Mouse (Mus musculus): ENCODE data around the gene Tbx4.

Gene Tbx4

DNA sequence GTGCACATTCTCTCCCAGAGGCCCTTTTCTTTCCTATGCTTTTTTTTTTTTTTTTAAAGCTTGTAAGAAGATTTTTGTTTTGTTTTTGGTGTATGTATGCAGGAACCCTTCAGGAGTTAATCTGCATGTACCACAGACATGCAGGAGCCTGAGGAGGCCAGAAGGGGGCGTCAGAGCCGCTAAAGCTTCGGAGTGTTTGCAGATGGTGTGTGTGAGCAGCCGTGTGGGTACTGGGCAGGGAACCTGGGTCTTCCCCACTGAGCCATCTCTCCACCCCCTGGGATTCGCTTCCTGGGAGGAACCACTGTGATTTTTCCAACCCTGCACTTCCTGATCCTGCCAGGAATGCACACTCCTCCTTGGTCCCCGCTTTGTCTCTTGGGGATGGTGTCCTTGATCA is 35.5 kb upstream of the Tbx4 start:
- DNase-seq (ENCODE audit: low read depth, low spot score) = peak; percentile 32

DNA sequence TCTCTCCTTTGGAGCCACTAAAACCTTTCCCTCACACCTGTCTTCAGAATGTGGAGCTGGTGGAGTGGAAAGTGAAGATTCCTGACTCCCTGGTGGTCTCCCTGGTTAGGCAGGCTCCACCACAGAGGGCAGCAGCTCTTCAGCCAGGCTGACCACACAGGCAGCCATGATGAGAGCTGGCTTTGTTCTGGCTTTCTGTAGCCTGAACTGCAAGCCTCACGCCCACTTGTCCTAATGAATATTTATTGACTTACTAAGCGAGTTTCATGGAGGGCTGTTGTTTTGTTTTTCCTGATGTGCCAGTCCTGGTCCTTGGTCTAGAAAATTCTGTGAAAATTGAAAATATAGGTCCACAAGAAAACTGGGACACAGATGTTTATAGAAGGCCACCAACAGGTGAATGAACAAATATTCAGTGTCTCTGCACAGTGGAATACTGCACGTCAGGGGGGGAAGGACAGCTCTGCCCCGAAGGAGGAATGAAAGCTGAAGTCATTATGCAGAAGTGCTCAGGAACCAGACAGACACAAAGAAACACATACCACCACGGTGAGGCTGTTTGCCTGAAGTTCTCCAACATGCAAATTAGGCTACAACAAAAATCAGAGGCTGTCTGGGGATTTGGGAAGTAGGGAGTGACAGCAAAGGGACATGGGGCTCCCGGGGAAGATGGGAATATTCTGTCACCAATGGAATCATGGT is 28.1 kb upstream of the Tbx4 start:
- peak; percentile 65 for DNase-seq (ENCODE audit: low read depth, low spot score)

DNA sequence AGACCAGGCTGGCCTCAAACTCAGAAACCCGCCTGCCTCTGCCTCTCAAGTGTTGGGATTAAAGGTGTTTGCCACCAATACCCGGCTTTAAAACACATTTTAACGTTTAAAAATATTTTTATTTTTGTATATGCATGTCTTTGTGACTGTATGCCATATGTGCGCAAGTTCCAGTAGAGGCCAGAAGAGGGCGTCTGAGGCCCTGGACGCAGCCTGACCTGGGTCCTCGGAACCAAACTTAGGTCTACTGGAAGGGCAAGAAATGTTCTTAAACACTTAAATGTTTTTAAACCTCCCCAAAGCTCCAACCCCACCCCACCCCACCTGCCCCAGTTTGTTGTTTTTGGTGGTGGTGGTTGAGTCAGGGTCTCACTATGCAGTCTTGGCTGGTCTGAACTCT is 21.9 kb upstream of the Tbx4 start:
- no peak for DNase-seq (ENCODE audit: low read depth, low spot score)

DNA sequence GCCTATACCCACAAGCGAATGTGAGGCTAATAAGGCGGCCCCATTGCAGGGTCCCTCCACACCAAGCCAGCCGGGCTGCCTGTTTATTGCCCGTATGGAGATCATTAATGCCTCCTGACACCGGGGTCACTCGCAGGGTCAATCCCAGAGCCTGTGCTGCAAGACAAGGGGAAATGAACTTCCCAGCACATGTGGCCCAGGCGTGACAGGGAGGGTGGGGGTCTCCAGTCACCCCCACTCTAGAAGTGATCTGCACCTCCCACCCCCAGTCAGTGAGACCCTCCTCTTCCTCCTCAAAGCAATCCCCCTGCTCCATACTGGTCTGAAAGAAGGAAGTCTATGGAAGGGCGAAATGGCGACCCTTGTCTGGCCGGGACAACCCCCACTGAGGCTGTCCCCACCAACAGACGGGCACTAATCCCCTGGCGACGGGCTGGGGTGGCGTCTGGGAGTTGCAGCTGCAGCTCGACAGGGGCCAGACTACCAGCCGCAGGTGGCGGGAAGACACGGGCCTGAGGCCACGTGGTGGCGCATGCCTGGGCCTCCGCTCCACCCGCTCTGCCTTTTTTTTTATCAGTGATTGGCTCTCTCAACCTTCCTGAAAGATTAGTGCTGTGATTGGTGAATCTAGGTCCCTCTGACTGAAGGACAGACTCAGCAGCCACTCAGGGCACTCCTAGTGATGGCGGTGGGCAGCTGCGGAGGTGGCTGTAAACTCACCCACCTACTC is 10.0 kb upstream of the Tbx4 start:
- peak; percentile 45 for DNase-seq (ENCODE audit: low read depth, low spot score)

DNA sequence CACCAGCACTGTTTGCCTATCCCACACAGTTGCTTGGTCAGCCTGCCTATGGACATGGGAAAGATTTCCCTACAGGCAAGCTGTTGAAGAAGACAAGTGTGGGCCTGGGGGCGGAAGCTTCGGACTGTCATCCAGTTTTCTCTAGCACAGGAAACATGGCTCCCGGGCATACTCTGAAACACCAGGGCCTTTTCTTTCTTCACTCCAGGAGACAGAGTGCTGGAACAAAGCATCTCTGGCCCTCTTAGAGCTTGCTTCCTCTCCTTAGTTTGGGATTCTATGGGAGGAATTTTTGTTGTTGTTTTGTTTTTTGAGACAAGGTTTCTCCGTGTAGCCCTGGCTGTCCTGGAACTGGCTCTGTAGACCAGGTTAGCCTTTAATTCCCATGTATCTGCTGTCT is 1.7 kb upstream of the Tbx4 start:
- DNase-seq (ENCODE audit: low read depth, low spot score) = no peak

DNA sequence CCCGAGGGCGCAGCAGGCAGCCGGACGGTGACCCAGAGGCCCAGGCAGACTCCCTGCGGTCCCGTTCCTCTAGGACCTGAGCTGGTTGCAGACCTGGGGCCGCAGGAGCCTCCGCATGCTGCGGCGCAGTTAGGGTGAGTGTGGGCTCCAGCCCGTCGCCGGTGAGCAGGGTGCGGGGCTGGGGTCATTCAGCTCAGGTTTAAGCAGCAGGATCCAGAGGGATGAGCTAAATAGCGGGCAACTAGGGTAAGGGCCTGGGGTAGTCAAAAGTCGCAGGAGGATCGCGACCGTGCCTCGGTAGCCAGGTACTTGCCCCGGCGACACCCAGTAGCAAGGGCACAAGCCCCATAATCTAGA is 185 bp downstream of the Tbx4 start:
- peak; percentile 25 for DNase-seq (ENCODE audit: low read depth, low spot score)

DNA sequence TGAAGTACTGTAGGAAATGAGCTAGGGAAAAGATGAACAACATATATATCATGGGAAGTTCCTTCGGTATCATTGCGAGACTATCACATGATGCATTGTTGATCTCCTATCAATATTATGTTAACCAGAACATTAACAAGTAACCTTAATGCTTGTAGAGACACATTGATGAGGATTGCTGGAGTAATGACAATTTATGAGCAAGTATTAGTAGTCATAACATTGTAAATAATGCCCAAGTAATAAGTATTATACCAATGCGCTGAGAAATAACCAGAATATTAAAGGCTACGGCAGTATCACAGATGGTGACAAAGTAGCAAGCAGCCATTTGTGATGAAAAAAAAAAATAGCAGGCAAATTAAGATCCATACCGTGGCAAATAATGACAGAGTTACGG is 1.1 kb downstream of the Tbx4 start:
- DNase-seq (ENCODE audit: low read depth, low spot score) = peak; percentile 4

DNA sequence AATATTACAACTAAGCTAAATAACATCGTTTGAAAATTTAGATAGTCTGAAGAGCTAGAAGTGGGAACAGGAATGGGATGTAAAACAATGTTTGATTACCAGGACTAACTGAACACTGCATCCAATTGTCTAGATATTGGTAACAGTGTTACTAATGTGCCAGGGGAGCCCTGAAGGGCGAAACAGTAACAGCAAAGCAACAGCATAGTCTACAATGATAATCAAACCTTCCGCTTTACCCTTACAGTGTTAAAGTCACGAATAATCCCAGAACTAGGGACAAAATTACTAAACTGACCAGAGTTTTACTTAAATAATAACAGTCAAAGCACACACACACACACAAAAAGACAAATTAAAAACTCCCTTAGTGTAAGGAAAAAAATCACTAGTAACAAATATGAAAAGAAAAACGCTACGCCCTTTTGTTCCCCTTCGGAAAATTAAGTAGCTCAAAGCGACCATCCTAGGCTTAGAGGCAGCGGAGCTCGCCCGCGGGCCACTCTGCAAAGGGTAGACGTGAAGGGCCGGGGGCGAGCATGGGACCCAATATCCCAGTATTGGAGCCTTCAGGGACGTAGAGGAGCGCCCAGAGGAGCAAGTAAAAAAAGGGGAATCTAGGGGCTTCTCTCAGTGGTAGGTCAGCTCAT is 1.7 kb downstream of the Tbx4 start:
- no peak for DNase-seq (ENCODE audit: low read depth, low spot score)

DNA sequence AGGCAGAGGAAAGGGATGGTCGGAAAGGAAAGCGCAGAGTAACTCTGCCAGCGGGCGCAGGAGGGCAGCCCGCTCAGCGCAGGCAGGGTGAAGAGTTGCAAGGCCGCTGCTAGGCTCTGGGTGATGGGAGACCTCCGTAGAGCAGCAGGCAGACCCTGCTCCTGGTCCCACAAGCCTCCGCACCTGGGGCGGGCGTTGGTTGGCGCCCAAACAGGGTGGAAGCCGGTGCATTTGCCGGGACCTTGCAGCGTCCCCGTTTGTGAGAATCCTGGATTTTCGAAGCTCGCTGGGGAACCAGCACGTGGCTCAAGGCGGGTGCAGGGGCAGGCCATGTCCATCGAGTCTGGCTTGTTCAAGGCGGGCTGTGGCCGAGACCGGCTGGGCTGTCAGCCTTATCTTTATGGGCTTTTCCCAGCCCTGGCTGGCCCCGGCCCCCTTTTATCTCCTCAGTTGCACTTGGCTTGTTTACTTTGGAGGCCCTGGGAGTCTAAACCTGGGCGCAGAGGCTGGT is 2.3 kb downstream of the Tbx4 start:
- peak; percentile 45 for DNase-seq (ENCODE audit: low read depth, low spot score)

DNA sequence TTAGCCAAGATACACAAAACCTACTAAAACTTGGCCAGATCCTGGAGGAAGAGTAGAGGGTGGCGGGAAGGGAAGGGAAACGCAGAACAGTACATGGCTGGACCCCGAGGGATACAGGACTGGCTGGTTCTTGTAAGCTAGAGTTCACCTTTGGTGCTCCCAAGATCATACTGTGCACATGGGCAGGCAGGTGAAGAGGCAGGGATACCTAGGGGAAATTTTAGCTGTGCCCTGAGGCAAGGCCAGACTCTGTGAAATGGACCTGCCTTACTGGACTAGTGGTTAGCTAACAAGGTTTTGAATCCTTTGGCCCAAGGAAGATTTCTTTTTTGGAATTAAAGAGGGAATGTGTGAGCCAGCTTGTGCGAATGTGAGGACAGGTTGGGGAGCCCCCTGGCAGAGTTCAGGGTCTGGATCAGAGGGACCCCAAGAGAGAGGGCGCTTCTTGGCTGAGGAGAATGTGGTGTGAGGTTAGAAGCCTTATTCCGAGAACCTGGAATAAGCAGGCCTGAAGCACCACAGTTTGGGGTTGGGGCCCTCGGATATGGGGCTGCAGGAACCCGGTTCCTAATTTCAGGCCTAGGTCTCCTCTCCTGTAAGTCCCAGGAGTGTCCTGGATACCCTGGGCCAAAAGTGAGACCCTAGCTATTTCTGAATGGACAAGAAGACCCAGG is 3.0 kb downstream of the Tbx4 start:
- peak; percentile 16 for DNase-seq (ENCODE audit: low read depth, low spot score)

DNA sequence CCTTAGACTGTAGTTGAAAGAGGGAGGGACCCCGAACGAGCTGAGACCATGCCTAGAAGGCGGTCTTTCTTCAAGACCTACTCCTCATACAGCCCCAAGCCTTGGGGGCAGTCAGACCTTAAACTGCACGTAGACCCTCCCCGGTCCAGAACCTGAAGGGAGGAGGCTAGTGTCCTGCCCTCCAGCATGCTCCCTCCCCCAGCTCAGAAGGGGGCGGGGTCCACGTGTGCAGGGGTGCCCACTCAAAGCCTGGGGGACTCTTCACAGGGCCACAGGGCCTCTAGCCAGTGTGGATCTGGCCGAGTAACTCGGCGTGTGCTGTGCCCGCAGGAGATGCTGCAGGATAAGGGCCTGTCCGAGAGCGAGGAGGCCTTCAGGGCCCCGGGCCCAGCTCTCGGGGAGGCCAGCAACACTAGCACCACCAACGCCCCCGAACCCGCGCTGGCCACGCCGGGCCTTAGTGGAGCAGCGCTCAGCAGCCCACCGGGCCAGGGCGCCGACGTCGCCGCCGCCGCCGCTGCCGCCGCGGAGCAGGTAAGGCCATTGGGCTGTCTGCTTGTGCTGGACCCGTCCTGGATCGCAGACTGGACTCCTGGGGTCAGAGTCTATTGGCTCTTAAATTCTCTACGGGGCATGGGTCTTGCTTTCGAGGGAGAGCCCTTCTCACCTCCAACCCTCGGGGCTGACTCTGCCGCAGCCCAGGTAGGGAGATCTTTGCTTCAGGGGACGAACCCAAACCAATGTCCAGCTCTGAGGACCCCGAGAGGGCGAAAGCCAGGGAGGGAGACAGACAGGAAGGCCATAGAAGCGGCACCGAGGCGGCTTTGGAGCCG is 3.7 kb downstream of the Tbx4 start:
- DNase-seq (ENCODE audit: low read depth, low spot score) = peak; percentile 13

DNA sequence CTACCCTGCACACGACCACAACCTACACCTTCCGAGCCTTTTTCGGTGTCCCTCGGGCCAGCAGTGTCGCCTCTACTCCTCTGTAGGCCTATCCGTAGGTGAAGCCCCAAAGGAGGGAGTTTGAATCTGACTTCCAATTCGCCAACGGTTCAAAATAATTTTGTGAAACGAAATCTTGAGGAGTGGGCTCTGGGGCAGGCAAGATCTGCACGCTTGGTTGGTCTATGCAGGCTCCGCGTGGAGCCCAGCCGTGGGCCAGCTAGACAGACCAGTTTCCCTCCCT is 4.3 kb downstream of the Tbx4 start:
- peak; percentile 23 for DNase-seq (ENCODE audit: low read depth, low spot score)

DNA sequence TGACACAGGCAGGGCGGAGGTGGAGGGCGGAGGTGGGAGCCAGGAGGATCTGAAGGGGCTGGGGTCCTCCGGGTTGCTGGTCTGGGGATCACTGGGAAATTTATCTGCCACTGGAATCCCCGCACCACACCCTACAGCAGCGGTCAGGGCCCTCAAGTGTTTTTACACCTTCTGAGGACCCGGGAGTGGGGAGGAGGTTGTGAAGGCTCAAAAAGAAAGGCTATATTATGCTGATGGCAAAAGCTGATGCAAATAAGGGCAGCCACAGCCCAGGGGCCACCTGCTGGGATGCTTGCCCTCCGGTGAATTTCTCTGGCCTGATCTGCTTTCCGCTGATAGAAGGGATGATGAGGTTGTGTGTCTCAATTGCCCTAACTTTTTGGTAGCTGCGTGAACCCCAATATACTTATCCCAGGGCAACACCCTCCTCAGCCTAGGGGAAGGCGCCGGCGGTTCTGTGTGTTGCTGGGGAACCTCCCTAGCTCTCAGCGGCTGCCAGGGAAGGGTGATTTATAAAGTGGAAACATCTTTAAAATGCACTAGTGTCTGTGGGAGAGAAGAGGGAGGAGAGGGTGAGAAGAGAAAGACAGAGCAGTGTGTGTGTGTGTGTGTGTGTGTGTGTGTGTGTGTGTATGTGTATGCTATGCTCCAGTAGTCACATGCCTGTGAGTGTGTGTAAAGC is 4.9 kb downstream of the Tbx4 start:
- peak; percentile 21 for DNase-seq (ENCODE audit: low read depth, low spot score)

DNA sequence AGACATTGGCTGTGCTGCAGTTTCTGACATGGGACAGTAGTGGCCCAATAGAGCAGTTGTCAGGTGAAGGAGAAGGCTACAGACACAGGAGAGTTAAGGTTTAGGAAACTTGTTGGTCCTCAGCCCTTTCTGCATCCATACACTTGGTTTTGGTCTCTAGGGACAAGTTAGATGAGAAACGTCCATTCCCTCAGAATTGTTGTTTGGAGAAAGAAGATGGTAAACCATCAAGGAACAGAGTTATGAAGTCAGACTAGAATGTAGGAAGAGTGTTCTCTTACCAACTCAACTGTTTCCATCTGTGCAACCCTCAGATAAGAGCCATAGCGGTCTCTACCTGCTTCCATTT is 5.4 kb downstream of the Tbx4 start:
- DNase-seq (ENCODE audit: low read depth, low spot score) = peak; percentile 14

DNA sequence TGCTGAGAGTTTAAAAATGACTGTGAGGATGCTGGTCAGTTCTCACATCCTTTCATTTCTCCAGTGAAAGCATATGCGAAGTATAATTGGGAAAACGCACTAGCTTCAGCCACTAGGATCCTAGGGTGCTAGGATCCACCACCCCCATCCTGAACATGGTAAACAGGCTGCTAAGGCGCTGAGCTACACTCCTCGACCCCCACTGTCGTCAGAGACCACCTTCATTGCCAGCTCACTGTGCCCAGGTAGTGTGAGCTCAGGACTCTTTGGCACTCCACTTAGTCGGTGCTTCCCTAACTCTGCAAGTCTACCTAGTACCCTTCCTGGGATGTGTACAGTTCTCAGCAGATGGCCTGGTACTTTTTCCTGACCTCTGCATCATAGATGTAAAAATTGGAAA is 6.5 kb downstream of the Tbx4 start:
- DNase-seq (ENCODE audit: low read depth, low spot score) = peak; percentile 12

DNA sequence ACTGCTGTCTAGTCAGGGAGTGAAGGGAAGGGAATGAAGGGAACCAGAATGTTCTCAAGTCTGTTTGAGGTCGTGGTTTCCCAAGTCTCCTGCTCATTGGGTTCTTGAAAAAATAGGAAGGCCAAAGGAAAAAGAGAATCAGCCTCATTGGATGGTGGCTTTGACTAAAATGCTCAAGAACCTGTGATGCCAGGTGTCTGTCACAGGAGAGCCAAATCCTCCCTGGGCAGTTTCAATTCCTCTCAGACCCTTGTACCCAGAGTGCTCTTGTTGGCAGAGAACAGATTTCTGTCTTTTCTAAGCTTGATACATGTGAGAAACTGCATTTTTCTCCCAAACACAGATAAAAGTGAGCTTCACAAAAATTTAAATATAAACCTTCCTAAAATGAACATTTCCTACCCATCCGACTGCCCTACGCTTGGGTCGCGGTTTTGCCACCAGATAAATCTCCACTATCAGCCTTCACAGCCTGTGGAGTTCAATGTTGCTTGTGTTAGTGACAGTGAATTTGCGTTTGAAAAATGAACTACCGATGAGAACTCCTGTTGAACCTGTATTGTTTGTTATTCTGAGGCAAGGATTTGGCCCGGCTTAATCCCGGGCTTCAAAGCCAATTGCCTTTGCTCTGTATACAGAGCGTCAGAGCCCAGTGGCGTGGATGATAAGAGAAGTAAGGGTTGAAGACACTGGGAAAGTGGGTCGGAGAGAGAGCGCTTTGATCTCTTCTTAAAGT is 7.3 kb downstream of the Tbx4 start:
- peak; percentile 21 for DNase-seq (ENCODE audit: low read depth, low spot score)

DNA sequence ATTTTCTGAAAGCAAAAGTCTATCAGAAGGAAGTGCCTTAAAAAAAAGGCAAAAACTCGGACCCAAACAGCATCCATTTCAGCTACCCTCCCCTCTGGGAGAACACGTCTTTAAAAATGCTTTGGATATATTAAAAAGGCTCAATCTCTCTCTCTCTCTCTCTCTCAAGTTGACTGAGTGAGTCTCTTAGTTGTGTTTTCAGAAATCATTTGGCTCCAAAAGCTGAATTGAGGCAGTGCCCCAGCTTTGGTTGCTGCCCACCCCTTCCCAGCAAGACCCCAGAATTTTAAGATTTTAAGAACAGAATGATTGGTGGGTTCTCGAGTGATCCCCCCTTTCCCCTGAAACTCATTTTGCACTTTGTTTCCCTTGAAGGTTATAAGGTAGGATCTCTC is 7.9 kb downstream of the Tbx4 start:
- peak; percentile 7 for DNase-seq (ENCODE audit: low read depth, low spot score)

DNA sequence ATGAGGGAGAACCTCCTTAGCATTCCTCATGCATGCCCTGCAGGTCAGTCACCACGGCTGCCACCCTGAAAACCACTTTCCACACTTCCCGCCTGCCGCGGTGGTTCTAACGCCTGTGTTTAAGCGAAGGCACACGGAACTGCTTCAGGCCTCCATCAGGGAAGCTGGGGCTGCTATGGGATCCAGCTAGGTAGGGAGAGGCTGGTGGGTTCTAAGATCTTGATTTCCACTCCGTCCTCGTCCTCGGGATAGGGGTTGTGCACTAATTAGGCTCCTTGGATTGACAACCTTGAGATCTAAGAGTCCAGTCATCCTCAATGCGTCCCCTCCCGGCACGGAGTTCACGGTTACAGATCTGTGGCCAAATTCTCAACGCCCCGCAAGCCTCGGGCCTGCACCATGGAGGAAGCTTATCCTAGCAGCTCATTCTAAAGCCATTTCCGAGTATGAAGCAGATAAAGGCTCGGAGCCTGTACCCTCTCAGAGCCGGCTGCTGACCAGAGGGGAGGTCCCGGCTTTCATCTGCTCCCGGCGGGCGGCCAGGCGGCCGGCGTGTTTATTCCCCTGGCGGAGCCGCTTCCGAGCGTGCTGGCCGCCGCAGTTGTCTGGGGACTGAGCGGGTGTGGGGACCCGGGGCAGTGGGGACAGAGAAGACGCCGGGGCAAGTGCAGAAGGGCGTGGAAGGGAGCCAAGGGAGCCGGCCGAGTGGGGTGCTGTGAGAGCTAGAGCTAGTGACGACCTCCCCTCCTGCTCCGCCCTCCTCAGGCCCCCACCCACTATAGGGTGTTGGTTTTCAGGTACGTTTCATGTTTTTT is 8.7 kb downstream of the Tbx4 start:
- peak; percentile 42 for DNase-seq (ENCODE audit: low read depth, low spot score)

DNA sequence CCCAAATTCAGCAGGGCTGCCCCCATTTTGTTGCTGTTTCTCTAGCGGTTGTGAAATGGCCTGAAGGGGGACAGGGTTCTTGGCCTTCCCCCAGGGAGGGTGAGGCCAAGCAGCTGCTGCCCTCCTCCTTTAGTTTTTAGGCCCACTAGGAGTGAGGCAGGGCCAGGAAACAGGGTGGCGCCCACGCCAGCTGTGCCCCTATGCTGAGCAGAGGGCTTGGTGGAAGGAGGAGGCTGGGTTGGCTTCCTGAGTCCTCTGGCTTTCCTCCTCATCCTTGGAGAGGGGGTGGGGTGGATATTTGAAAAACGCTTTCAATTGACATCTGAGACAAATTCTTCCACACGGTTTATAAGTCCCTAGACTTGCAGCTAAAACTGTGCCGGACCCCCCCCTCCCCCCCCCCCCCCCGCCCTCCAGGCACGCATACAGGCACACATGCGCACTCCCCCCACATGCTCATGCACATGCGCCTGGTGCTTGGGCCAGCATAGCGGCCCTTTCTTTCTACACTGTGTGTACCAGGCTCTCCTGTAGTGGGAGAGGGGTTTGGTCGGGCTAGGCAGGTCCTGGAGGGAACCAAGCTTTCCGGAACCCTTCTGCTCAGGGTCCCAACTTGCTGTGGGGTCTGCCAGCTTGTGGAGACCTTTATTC is 10.2 kb downstream of the Tbx4 start:
- no peak for DNase-seq (ENCODE audit: low read depth, low spot score)
